Mouse (Mus musculus) brain, adult 2 months (tissue): ENCODE data around the gene Adk.

Experiments
- DNase-seq: peaks from one replicate; pipeline ENCODE4 v3.0.0; 2011; ENCODE audit warnings: low read depth, low spot score

Adk gene

DNA sequence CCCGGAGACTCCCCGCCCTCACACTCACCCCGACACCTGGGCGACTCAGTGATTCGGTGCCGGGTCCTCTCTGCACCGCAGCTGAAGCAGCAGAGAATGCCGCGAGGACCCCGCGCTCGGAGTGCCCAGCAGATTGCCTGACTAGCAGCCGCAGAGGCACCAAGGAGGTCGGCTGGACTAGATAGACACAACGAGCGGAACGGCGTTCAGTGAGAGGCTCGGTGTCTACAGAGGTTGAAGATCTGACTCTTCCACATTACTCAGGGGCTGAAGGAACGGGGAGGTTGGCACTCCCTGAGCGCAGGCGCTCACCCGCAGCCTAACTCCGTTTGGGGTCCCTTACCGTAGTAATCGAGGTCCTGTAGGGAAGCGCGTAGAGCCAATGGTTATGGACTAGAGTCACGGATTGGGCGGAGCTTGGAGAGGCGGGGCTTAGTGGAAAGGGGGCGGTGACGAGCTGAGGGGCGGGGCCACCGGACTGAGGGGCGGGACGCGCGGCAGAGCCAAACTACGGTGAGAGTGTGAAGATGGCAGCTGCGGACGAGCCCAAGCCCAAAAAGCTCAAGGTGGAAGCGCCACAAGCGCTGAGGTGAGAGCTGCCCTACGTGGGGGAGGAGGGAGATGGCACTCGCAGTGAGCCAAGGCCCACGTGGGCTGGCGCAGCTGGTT is at the start of gene Adk, which contains the start of gene Ap3m1:
Gene Adk, plus strand, starts transcription at position 463 of the 669 bp plus-strand sequence.
Gene Ap3m1, minus strand, starts transcription at position 397 of the 669 bp plus-strand sequence.
- DNase-seq = peak; percentile 98

DNA sequence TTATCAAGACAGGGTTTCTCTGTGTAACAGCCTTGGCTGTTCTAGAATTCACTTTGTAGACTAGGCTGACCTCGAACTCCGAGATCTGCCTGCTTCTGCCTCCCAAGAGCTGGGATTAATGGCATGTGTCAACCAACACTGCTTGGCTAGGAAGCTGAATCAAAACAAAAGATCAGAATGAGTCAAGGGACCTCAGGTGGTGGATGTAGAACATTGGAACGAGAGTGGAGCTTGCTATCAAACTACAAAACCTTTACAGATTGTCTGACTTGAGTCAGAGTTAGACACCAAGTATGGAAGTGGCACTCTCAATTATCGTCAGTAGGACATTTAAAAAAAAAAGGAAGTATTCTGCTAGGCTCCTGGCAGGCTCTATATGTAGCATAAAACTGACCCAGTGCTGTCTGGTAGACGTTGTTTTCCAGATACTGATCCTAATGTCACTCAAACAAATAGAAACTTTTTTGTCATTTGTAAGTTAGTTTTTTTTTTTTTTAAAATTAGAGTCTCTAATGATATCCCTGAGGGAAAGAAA is 38.5 kb upstream of the Adk start:
- DNase-seq = no peak

DNA sequence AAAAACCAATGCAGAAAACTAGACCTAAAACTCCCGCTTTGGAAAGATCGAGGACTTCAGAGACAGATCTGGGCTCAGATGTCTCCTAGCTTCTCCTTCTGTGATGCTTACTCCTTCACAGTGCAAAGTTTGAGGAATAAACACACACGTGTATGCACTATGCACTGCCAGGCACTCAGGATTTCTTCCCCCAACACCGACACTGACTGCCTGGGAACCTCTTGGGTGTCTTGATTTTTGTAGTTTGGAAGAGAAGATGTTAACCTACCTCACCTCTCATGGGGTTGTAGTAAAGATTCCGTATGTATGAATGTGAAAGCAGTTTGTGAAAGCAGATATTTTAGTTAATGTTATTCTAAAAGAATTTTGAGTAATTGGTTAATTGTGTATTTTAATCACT is 34.5 kb upstream of the Adk start:
- no peak for DNase-seq

DNA sequence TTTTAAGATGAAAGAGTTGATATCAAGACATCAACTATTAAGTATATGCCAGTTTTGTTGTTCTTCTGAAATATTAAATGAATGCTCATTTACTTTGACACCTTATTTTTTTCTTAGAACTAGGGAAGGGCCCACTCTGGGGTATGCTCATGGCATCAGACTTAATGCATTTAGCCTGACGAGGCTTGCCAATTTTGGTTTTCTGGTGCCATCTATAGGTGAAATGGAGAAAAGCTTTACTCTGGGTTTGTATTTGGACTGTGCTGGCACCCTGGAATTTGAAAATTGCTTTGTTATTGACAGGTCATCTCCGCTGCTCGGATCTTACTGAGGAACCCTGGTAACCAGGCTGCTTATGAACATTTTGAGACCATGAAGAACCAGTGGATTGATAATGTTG is 33.4 kb upstream of the Adk start:
- DNase-seq = peak; percentile 74

DNA sequence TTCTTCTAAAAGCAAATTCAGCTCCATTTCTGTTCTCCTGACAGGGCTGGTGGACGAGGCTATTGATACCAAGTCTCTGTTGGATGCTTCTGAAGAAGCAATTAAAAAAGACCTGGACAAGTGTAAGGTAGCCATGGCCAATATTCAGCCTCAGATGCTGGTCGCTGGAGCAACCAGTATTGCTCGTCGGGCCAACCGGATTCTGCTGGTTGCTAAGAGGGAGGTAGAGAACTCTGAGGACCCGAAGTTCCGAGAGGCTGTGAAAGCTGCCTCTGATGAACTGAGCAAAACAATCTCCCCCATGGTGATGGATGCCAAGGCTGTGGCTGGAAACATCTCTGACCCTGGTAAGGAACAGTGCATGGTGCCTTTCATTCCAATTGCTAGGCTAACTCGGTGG is 31.9 kb upstream of the Adk start:
- DNase-seq = no peak

DNA sequence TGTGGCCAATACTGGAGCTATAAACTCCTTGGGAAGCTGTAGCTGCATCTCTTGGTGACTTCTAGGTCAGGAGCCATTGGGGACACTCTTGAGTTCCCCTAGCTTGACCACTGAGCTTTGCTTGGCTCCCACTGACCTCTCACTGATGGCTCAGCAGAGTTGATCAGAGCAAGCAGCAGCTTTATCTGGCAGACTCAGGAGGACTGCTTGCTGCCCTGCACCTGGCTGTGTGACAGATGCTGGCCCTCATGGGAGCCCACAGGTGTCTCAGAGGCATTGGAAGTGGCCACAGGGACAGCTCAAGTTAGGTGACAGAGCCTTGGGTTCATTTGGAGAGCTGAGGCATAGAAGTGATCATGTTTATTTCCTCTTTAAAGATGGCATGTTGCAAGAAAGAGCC is 24.8 kb upstream of the Adk start:
- no peak for DNase-seq

DNA sequence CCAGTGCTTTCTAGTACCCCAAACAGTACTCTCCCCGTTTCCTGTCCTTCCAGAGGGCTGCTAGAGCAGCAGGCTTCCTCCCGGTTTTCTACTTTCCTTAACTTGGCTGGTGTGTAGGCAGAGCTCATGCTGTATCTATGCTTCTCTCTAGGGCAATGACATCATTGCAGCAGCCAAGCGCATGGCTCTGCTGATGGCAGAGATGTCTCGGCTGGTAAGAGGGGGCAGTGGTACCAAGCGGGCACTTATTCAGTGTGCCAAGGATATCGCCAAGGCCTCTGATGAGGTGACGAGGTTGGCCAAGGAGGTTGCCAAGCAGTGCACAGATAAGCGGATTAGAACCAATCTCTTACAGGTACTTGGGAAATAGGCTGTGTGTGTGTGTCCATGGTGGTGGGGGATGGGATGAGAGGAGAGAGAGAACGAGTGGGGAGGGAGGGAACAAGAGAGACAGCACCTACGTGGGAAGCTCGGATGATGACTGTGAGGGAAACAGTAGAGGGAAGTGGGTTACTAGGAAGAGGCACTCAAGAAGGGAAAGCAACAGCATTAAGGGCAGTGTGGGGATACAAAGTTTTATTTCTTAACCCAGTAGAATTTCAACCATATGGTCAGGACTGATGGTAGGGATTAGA is 23.2 kb upstream of the Adk start:
- peak; percentile 75 for DNase-seq

DNA sequence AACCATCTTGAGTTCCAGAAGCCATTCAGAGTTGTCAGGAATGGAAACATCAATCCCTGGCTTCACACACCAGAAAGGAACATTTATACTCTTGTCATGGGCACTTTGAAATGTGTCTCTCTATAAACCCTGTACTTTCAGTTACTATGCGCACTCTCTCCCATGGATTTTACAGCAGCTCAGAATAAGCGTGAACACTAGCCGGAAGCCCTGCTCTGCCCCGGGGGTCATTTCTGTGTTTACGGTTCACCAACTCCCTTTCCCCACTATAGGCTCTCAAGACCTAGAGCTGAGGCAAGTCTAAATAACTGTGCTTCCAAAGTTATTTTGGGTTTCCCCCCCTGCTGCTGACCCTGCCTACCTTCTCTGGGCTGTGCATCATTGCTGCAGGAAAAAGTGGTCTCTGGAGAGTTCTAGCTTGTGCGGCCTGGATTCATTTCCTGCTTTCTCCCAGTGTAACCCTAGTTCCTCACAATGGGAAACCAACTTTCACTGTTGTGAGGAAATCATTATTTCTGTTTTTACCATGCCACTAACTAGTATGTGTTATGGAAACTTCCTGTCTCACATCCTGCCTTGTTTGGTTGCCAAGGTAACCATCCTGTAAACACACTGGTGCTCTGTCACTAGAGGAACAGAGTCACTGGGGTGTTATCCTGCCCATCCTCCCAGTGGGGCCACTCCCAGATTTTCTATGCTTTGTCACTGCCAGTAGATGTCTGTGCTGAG is 20.4 kb upstream of the Adk start:
- peak; percentile 66 for DNase-seq

DNA sequence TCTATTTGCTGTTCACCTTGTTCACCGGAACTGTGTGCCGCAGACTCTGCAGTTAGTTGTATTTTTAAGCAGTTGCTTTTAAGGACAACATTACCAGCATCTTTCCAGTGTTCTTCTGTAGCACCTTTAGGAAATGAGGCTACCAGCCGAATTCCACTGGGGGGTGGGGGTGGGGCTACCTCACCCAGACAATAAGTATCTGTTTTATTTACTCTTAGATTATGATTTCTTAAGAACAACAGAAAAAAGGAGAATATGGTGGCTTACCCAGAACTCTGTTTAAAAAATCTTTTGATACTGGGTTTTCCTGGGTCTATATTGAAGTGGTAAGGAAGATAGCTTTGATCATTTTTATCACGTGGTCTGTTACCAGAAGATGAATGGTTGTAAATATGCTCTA is 18.1 kb upstream of the Adk start:
- DNase-seq = no peak

DNA sequence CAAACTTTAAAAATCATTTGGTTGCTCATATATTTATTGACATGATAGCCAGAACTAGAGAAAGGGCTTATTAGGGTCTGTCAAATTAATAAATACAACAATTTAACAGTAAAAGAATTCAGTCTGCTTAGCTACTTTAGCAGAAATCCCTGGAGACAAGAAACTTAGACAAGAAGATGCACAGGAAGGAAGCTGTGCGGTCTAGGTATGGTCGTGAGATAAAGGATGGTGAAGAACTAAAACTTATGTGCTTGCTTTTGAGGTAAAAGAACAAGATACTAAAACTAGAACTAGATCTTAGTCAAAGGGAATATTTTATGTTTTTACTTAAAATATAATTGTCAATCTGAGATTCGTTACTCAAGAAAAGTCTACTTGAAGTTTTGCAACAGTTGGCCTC is 17.6 kb upstream of the Adk start:
- no peak for DNase-seq

DNA sequence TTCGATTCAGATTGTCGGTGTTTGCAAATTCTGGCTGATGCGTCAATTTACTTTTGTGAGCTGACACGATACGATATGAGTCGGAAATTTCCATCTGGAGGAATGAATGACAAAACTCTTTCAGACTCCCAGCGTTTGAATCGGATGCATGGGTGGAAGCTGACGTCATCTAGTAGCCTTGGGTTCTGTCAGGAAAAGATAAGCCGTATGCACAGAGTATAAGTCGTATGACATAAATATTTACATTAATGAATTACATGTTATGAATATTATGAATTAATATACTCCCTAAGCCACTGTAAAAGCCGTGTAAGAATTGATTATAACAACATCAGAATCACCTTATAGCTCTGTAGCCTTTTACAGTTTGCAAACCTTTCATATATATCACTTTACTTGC is 13.3 kb upstream of the Adk start:
- DNase-seq = no peak

DNA sequence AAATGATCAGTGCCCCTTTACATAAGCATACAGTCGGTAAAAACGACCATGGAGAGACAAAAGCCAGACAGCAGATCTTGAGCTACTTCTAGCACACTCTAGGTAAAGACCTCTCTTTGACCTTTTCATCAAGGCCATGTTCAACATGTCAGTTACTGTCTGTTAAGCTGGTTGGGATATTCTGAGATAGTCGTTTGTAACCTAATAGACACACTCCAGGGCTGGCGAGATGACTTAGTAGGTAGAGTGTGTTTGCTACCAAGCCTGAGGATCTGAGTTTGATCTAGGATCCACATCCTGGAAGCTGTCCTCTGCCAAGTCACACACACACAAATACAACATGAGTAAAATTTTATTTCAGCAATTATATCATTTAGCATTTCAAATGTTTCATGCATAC is 12.8 kb upstream of the Adk start:
- no peak for DNase-seq

DNA sequence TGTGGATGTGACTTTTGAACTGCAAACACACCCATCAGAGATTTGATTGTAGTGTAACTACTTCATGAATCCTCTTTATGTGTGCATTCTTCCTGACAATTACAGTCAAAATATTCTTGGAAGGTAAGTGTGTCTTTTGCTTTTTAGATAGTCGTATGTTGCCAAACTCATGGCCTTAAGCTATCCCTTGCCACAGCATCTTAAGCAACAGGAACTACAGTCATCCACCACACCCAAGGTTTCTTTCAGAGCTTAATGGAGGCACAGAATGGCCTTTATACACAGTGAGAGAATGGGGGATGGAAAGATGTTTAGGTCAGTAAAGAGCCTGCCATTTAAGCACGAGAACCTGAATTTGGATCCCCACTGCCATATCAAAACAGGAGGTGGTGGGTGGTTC is 4.5 kb upstream of the Adk start:
- DNase-seq = no peak

DNA sequence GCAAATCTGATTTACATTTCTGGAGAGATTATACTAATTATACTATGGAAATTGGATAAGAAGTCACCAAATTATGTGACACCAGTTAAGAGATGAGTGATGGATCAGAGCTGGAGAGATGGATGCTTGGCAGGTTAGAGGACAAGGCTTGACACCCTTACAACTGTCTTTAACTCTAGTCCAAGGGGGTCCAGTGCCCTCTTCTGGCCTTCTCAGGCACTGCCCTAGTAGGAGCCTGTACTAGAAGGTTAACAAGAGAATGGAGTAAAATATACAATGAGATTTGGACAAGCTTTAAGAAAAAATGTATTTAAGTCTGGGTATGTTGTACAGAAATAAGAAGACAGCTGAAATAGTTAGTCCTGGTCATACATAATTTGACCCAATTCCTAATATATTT is 3.5 kb upstream of the Adk start:
- peak; percentile 45 for DNase-seq

DNA sequence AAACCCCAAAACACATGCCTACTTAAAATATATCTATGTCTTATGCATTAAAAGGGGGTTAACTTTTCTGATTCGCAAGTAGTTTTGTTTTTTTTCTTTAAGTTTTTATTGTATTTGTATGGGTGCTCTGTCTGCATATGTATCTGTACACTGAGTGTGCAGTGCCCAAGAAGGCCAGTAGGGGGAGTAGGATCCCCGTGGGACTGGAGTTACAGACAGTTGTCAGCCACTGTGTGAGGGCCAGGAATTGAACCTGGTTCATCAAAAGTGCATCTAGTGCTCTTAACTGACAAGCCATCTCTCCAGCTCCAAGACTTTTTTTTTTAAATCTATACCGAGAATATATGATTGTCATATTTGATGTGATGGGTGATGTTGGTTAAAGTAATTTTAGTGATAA is 1.6 kb upstream of the Adk start:
- DNase-seq = no peak

DNA sequence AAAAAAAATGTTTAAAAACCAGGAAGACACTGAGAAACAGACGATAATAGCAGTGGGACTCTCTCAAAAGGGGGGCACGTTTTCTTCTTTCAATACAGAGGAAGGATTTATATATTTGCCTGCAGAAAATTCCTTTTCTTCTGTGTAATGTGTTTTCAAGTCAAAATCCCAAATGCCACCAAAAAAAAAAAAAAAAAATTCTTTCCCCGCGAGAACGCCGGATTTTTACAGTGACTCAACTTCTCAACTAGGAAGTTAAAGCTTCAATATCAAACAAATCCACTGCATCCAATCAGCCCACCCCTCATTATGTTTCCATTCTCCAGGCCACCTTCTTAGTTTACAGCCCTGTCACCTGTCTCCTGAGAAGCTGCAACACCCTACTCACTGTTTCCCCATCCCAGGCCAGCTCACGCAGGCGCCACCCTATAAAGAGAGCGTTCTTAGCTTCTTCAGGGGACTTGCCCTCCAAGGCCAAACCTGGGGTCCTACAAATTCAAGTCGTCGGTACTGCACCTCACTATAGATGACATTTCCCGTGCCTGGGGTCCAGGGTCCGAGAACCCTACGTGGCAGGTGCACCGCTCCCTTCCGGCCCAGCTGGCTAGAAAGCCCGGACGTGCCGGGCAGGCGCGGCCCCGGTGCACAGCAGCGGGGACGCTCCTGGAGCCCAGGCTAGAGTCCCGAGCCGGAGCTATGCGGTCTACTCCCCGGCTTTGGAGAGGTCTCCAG is 828 bp upstream of the Adk start:
- DNase-seq = peak; percentile 34

DNA sequence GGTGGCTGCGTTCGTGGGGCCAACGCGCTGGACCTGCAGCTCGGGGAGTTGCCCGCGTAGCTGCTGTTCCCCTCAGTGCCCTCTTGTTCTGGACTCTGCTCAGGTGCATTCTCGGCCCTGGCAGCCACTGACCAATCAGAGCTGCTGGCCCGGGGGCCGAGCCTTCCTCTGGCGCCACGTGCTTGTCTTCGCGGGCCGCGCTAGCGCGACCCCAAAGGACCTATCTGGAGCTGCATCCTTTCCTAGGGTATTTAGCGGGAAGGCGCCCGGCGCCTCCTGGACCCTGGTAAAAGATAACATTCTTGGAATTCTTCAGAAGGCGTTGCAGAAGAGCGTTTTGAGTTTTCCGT is 382 bp downstream of the Adk start:
- peak; percentile 81 for DNase-seq

DNA sequence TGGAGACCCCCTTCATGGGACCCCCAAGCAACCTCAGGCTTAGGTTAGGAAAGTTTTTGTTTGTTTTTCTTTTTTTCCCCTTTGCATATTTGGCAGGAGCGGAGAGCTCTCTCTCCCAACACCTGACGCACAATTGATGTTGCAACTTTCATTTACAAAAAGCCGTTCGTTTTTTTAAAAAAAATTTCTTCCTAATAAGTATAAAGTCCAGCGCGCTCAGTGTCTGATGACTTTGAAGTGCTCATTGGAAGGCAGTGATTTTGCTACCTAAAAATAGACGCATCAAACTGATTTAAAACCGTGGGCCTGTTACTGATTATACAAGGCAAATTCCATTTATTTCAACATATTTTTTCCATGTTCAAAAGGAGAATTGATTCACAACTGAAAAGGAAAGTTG is 777 bp downstream of the Adk start:
- DNase-seq = no peak

DNA sequence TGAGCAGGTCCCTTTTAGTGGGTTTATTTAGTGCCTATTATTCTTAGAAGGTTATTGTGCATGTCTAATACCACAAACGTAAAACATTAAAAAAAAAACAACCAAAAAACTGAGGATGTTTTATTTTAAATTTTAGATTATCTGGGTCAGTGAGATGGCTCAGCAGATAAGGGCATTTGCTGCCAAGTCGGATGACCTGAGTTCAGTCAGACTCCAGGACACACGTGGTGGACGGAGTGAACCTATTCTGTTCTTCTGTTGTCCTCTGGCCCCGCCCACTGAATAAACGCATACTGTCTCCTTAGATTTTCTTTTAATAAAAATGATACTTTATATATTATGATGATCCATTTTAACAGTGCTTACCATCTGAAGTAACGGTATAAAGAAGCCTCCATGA is 1.2 kb downstream of the Adk start:
- DNase-seq = no peak

DNA sequence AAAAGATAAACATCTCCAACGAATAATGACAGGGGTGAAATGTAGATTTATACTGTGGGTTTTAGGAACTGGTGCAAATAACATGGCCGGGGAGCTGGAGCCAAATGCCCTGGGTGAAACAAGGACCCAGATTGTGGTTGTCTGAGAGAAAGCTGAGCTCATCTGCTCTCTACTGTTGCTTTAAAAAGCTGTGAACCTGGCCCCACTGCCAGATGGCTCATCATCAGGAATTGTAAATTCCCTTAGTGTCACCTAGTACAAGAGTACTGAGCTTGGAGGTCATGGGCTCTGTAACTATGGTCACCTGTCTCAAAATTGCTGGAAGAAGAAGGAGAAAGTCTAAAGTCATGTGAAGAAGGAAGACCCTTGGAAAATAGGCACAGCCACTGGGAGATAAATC is 6.6 kb downstream of the Adk start:
- DNase-seq = no peak

DNA sequence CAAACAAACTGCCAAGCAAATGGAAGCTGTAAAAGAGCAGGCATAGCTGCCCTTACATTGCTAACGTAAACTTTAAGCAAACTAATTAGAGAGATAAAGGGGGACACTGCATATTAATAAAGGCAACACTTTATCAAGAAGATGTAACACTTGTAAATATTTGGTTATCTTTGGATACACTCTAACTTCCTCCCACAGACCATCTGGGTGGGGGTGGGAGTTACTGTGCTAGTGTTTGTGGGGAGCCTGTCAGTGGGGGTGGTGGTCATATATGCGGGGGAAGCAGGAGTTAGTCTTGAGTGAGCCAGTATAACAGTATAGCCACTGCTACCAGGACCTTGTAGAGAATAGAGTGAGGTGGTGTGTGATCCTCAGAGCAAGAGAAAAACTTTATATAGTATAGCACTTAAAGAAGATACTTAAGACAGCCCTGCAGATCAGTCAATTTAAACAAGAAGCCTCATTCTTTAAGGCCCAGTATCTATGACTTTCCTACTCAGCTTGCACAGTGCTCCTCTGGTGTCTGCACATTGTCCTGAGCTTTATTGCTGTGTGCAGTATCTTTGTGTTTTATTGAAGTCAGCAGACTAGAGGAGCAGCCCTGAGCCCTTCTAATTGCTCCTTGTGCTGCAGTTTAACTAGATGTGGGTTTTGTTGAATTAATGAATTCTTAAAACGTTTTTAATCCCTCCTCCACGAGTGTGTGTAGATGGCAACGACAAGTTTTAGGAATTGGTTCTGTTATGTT is 10.6 kb downstream of the Adk start:
- no peak for DNase-seq
